Mouse (Mus musculus) spleen, adult 2 months (tissue): ENCODE measurements around the gene Zfp1.

Experiments
- CTCF ChIP-seq: fragments of 200-500 bp; IDR thresholded peaks from 2 replicates; pipeline ENCODE4 v1.5.1; 2011; ENCODE audit warnings: mild to moderate bottlenecking, inconsistent platforms; ENCODE audit not compliant: insufficient read depth, insufficient read length, insufficient replicate concordance; ENCODE audit errors: extremely low read depth
- POLR2A ChIP-seq: fragments of 200-500 bp; IDR thresholded peaks from 2 replicates; pipeline ENCODE4 v1.6.1; 2011; ENCODE audit warnings: low read depth, low read length, inconsistent platforms

DNA sequence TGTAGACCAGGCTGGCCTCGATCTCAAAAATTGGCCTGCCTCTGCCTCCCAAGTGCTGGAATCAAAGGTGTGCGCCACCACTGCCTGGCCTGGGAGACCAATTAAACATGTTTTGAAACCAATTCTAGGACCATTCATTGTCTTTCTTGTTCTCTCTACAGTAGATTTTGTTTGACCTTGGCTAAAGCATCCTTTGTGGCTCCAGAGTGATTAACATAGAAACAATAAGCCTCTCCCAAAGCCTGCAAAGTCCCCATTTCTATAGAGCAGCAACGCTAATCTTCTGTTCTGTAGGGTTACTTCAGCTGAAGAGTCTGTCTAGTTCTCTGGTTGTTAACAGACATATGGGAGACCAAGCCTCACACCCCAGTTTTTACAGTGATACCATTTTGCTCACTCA, 7.5 kb downstream of the Zfp1 start:
- TF ChIP-seq POLR2A (no peak), CTCF (no peak)
